Mouse (Mus musculus) CH12.LX (cell line): ENCODE measurements around the gene Oasl1.

ENCODE experiments used
- EP300 ChIP-seq: IDR thresholded peaks from 2 replicates; pipeline ENCODE4 v1.6.1; 2011; ENCODE audit warnings: low read length, improper control_type of control experiment
- MAFK ChIP-seq: IDR thresholded peaks from 2 replicates; pipeline ENCODE4 v1.6.1; 2011; ENCODE audit warnings: low read length, improper control_type of control experiment; ENCODE audit not compliant: insufficient replicate concordance
- TBP ChIP-seq: conservative IDR thresholded peaks from 2 replicates; pipeline ENCODE4 v1.6.1; 2011; ENCODE audit warnings: low read depth, low read length, improper control_type of control experiment
- TCF12 ChIP-seq: IDR thresholded peaks from 2 replicates; pipeline ENCODE4 v1.6.1; 2014; ENCODE audit warnings: low read depth, mild to moderate bottlenecking, inconsistent platforms, low read length, improper control_type of control experiment

GRCm38 (mm10) chr5:114926153-114926684 lies 3.2 kb downstream of the Oasl1 start:
- TF ChIP-seq TBP = no peak
- TF ChIP-seq EP300 = no peak
- no peak for TF ChIP-seq TCF12
- no peak for TF ChIP-seq MAFK
